ENCODE assay signal across 22 mouse cellular contexts in the genomic region with DNA sequence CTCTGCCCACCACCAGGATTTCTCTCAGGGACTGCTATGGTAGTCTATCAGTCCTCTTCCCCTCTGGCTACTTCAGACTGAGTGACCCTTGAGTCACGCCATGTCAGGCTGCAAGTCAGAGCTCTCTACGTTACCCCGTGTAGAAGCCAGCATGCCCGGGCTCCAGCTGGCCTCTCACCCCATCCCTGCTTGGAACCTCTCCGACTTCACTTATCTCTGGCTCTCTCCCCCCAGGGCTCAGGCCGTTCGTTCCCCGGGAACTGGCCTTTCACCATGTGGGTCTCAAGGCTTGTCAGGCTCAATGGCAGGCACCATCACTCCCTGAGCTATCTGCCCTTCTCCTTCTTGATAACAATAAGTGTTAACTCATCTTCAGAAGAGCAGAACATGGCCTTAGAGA. TPM values are rescaled to one million over a fixed set of nuclear protein-coding genes. Genes with fewer than 3 reads are reported as not detected.
DNase-seq lines count a peak whose midpoint lies in the region; ATAC-seq and TF ChIP-seq lines count a peak whose summit lies in the region.
"Had no signal": no experiment of that assay in that cellular context is flagged by ENCODE, and none has a peak within 500 bp of the region (broad histone marks: within the 10 kb centered on the region; RNA-seq: fewer than 3 reads in every experiment).

No protein-coding gene starts in this region.

- H3K36me3 ChIP-seq in heart, embryonic 10.5 days = no peaks in the 10 kb centered on the region
- H3K36me3 ChIP-seq in heart, embryonic 11.5 days (ENCODE audit: control insufficient read depth, insufficient read depth, low read length) = no peaks in the 10 kb centered on the region
- H3K36me3 ChIP-seq: forebrain, embryonic 10.5 days; hindbrain, embryonic 12.5 days; hindbrain, embryonic 15.5 days had no signal

- ATAC-seq in heart, embryonic 11.5 days (replicated peaks; ENCODE audit: insufficient number of reproducible peaks, low FRiP score, low TSS enrichment) = no peak
- ATAC-seq: activated CD4-positive, CD25-positive, alpha-beta regulatory T cell, adult 4 months; forebrain, embryonic 13.5 days; forebrain, embryonic 16.5 days; intestine, postnatal 0 days had no signal

- 0 out of 2 replicates have a peak, but pooled peaks cover 8% of the 10 kb centered on the region for H3K27me3 ChIP-seq in heart, embryonic 10.5 days (ENCODE audit: insufficient read depth, poor library complexity, severe bottlenecking)
- no peaks in the 10 kb centered on the region for H3K27me3 ChIP-seq in heart, embryonic 11.5 days (ENCODE audit: control insufficient read depth, insufficient read depth, low read length)
- H3K27me3 ChIP-seq: forebrain, embryonic 13.5 days; hindbrain, embryonic 12.5 days; hindbrain, embryonic 15.5 days had no signal

- H3K9me3 ChIP-seq in heart, embryonic 10.5 days = no peaks in the 10 kb centered on the region
- no peaks in the 10 kb centered on the region for H3K9me3 ChIP-seq in heart, embryonic 11.5 days (replicated peaks; ENCODE audit: control insufficient read depth, low read length)
- H3K9me3 ChIP-seq: forebrain, embryonic 10.5 days; forebrain, embryonic 13.5 days; hindbrain, embryonic 12.5 days; hindbrain, embryonic 15.5 days had no signal

- peak; percentile 59 to 67 for DNase-seq in adrenal gland, adult (ENCODE audit: inconsistent age in 2 of 2, low spot score in 1 of 2)
- no peak for DNase-seq in adrenal gland, adult 8-10 months
- DNase-seq in gastrocnemius, adult 2 months = peak; percentile 45
- no peak for DNase-seq in gastrocnemius, postnatal 10 days
- DNase-seq in heart, embryonic 10.5 days (ENCODE audit: low spot score) = no peak
- peak; percentile 41 for DNase-seq in ovary, postnatal 36 days (ENCODE audit: low spot score)
- DNase-seq in ovary, postnatal 10 days (ENCODE audit: low spot score) = no peak
- DNase-seq: adrenal gland, postnatal 10 days; cerebellum, adult 11-12 months; cerebellum, adult 8-10 months; cerebellum, postnatal 14 days; gastrocnemius, postnatal 25 days; kidney, adult 2 months had no signal

- H3K4me1 ChIP-seq in heart, embryonic 10.5 days = peaks cover 44% of the 10 kb centered on the region
- H3K4me1 ChIP-seq in heart, embryonic 11.5 days (ENCODE audit: control insufficient read depth, insufficient read depth, low read length) = peaks cover 16% of the 10 kb centered on the region

- no peak for TF ChIP-seq CTCF in gastrocnemius, adult 2 months (IDR thresholded peaks at IDR 0.05)

- H3K9ac ChIP-seq in heart, embryonic 11.5 days (ENCODE audit: low read depth, low read length) = no peak overlapping the region
- H3K9ac ChIP-seq: forebrain, embryonic 13.5 days; hindbrain, embryonic 12.5 days; hindbrain, embryonic 15.5 days had no signal

- H3K27ac ChIP-seq in gastrocnemius, adult 2 months = peak overlapping the region; percentile 76
- peak overlapping the region; percentile 2; the same call in 1 of the 2 replicates for H3K27ac ChIP-seq in heart, embryonic 10.5 days
- H3K27ac ChIP-seq in heart, embryonic 11.5 days (ENCODE audit: low read depth, low read length) = no peak overlapping the region
- H3K27ac ChIP-seq: forebrain, embryonic 10.5 days; forebrain, embryonic 13.5 days; heart, adult 2 months; hindbrain, embryonic 12.5 days; hindbrain, embryonic 15.5 days had no signal

- H3K4me3 ChIP-seq in gastrocnemius, adult 2 months = no peak overlapping the region
- no peak overlapping the region for H3K4me3 ChIP-seq in heart, embryonic 10.5 days
- no peak overlapping the region for H3K4me3 ChIP-seq in heart, embryonic 11.5 days (ENCODE audit: low read depth, low read length)
- H3K4me3 ChIP-seq: forebrain, embryonic 10.5 days; forebrain, embryonic 13.5 days; heart, adult 2 months; hindbrain, embryonic 12.5 days; hindbrain, embryonic 15.5 days had no signal

- intact Hi-C loops in gastrocnemius, adult 2 months (cut with DNase I) = no loop called here

- no peak overlapping the region for H3K4me2 ChIP-seq in heart, embryonic 11.5 days
- H3K4me2 ChIP-seq: forebrain, embryonic 13.5 days; hindbrain, embryonic 12.5 days; hindbrain, embryonic 15.5 days had no signal

- WGBS in heart, embryonic 10.5 days = 27% methylated on average over 8 of the region's 8 CpGs
- WGBS in heart, embryonic 11.5 days (ENCODE audit: insufficient replicate concordance) = 32% methylated on average over 8 of the region's 8 CpGs

RNA-seq across cellular contexts. Expression of a gene that starts 33.3 kb away (rescaled TPM):
- total RNA-seq in adrenal gland, adult 8-10 months (2022) = 10 to 100 TPM; 31.1 to 57.6 (median 40.2) TPM
- total RNA-seq in gastrocnemius, adult 2 months (2021) = 10 to 100 TPM; 29.8 to 77.3 TPM
- 10 to 100 TPM; 13.8 to 17.0 TPM for total RNA-seq in gastrocnemius, postnatal 10 days (2021)
- polyA plus RNA-seq in heart, embryonic 10.5 days (2016; fragmentation: Nextera tagmentation; extraction: Ambion mirVana) = 0.90 and 1.7 TPM in 2 replicates
- 1.6 and 1.7 TPM in 2 replicates for polyA plus RNA-seq in heart, embryonic 11.5 days (2014; fragmentation: Nextera tagmentation; extraction: Ambion mirVana)

Comparison
In these comparisons a context has a peak if more than half of its experiments do, and no peak if none do; other contexts are left out.
1. DNase-seq: peak in adrenal gland, adult (2 of 2), gastrocnemius, adult 2 months (single experiment) and ovary, postnatal 36 days (single experiment); none in adrenal gland, adult 8-10 months (single experiment), gastrocnemius, postnatal 10 days (single experiment), heart, embryonic 10.5 days (single experiment) and ovary, postnatal 10 days (single experiment).